Mouse (Mus musculus) frontal cortex, postnatal 36 days (tissue): ENCODE measurements around the gene Abcd4.

Experiments used
- DNase-seq, 2 experiments: peaks; one replicate each; pipeline ENCODE4 v3.0.0; 2022; ENCODE audit warnings: low spot score in 2 of 2

The Abcd4 gene

GRCm38 (mm10) chr12:84571466-84572340 lies 45.5 kb downstream of the Abcd4 start:
- peak in 1 of 2 experiments; percentile 8 for DNase-seq

- no peak for DNase-seq
Measured at GRCm38 (mm10) chr12:84570694-84571415, 46.4 kb downstream of the Abcd4 start.

GRCm38 (mm10) chr12:84569976-84570693 lies 47.1 kb downstream of the Abcd4 start:
- DNase-seq: no peak

GRCm38 (mm10) chr12:84569336-84569970 lies 47.8 kb downstream of the Abcd4 start, which contains the start of gene Vsx2:
TSS of gene Vsx2 (plus strand) at chr12:84569762.
- no peak for DNase-seq

GRCm38 (mm10) chr12:84567576-84567975 lies 49.6 kb downstream of the Abcd4 start:
- DNase-seq: no peak

- DNase-seq: no peak
Measured at GRCm38 (mm10) chr12:84562558-84562957, 54.7 kb downstream of the Abcd4 start.

GRCm38 (mm10) chr12:84555218-84555617 lies 62.0 kb downstream of the Abcd4 start:
- no peak for DNase-seq
